Mouse (Mus musculus): ENCODE measurements at regions not wholly inside any gene's neighbourhood (a gene's known extent, or its start where the extent isn't known, plus 50 kb on each side); places are given as distances from the start of the nearest gene placed in this dataset.

DNA sequence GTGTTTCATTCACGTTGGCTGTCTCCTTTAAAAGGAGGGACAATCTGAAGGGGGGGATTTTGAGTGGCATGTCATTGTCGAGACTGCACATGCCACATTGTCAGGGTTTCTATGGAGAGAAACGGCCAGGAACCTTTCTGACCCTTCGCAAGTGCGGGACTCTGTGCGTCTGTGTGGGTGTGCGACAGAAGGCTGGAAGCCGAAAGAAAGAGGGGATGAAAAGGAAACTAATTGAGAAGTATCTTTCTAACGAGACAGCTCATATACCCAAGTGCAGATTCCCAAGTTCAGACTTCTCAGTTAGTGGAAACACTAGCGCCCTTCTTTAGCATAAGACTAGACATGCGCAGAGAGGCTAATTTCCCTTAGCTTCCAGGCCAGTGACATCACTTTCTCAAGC lies 421.4 kb downstream of the Gm10295 start:
- H3K27me3 ChIP-seq (ENCODE audit: control insufficient read depth, insufficient read depth, low read length, poor library complexity, severe bottlenecking), result no peaks in the 10 kb centered on the region
- no peaks in the 10 kb centered on the region for H3K9me3 ChIP-seq (replicated peaks; ENCODE audit: control insufficient read depth, insufficient read depth, low read length, poor library complexity, severe bottlenecking)
- H3K36me3 ChIP-seq (ENCODE audit: control insufficient read depth, insufficient read depth, low read length, poor library complexity, severe bottlenecking), result no peaks in the 10 kb centered on the region
- no peak for TF ChIP-seq EP300 (IDR thresholded peaks at IDR 0.05; ENCODE audit: insufficient read depth, low read depth, low read length)
- no peak for TF ChIP-seq POLR2A (IDR thresholded peaks at IDR 0.05; ENCODE audit: insufficient read depth, low read length)
- no peak for TF ChIP-seq CTCF (IDR thresholded peaks at IDR 0.05; ENCODE audit: low read depth, low read length)
- H3K4me3 ChIP-seq (ENCODE audit: low read depth, low read length), result no peak overlapping the region
- no peak overlapping the region for H3K27ac ChIP-seq (ENCODE audit: insufficient read depth, low read length)
- no peak overlapping the region for H3K9ac ChIP-seq (ENCODE audit: low read depth, poor library complexity, severe bottlenecking)
- H3K4me1 ChIP-seq (ENCODE audit: control insufficient read depth, insufficient read depth, low read length), result no peaks in the 10 kb centered on the region

DNA sequence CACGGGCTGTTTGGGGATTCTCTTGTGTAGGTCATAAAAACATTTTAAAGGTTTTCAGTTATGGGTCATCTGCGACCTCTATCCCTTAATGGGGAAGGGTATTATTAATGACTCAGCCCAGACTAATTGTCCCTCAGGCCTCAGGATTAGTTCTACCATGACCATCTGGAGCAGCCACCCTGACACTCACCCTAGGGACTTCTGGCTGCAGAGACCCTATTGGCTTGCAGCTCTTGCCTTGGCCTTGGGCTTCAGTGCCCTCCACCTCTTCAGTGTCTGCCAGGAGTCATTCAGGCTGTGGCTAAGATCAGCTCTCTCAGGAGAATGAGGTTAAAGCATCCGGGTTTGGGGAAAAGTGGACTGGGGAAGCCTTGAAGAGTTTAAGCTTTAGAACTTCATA lies 423.3 kb downstream of the Gm10295 start:
- Histone ChIP-seq H3K4me1 (ENCODE audit: control insufficient read depth, insufficient read depth, low read length) (no peaks in the 10 kb centered on the region), H3K9me3 (replicated peaks; ENCODE audit: control insufficient read depth, insufficient read depth, low read length, poor library complexity, severe bottlenecking) (no peaks in the 10 kb centered on the region), H3K36me3 (ENCODE audit: control insufficient read depth, insufficient read depth, low read length, poor library complexity, severe bottlenecking) (no peaks in the 10 kb centered on the region), H3K4me3 (ENCODE audit: low read depth, low read length) (no peak overlapping the region), H3K9ac (ENCODE audit: low read depth, poor library complexity, severe bottlenecking) (no peak overlapping the region), H3K27me3 (ENCODE audit: control insufficient read depth, insufficient read depth, low read length, poor library complexity, severe bottlenecking) (no peaks in the 10 kb centered on the region), H3K27ac (ENCODE audit: insufficient read depth, low read length) (no peak overlapping the region)
- TF ChIP-seq POLR2A (IDR thresholded peaks at IDR 0.05; ENCODE audit: insufficient read depth, low read length), result no peak
- no peak for TF ChIP-seq CTCF (IDR thresholded peaks at IDR 0.05; ENCODE audit: low read depth, low read length)

- no peak overlapping the region for H3K27ac ChIP-seq (ENCODE audit: insufficient read depth, low read length)
- H3K4me3 ChIP-seq (ENCODE audit: low read depth, low read length), result no peak overlapping the region
- no peaks in the 10 kb centered on the region for H3K9me3 ChIP-seq (replicated peaks; ENCODE audit: control insufficient read depth, insufficient read depth, low read length, poor library complexity, severe bottlenecking)
- TF ChIP-seq POLR2A (IDR thresholded peaks at IDR 0.05; ENCODE audit: insufficient read depth, low read length), result no peak
- H3K27me3 ChIP-seq (ENCODE audit: control insufficient read depth, insufficient read depth, low read length, poor library complexity, severe bottlenecking), result no peaks in the 10 kb centered on the region
- H3K4me1 ChIP-seq (ENCODE audit: control insufficient read depth, insufficient read depth, low read length), result no peaks in the 10 kb centered on the region
- no peaks in the 10 kb centered on the region for H3K36me3 ChIP-seq (ENCODE audit: control insufficient read depth, insufficient read depth, low read length, poor library complexity, severe bottlenecking)
- H3K9ac ChIP-seq (ENCODE audit: low read depth, poor library complexity, severe bottlenecking), result no peak overlapping the region
Observed at GRCm38 (mm10) chr7:70917016-70917415, 434.3 kb downstream of the Gm10295 start.

- Histone ChIP-seq H3K9ac (ENCODE audit: low read depth, poor library complexity, severe bottlenecking) (no peak overlapping the region), H3K9me3 (replicated peaks; ENCODE audit: control insufficient read depth, insufficient read depth, low read length, poor library complexity, severe bottlenecking) (no peaks in the 10 kb centered on the region), H3K4me3 (ENCODE audit: low read depth, low read length) (no peak overlapping the region), H3K27me3 (ENCODE audit: control insufficient read depth, insufficient read depth, low read length, poor library complexity, severe bottlenecking) (no peaks in the 10 kb centered on the region), H3K4me1 (ENCODE audit: control insufficient read depth, insufficient read depth, low read length) (no peaks in the 10 kb centered on the region), H3K27ac (ENCODE audit: insufficient read depth, low read length) (no peak overlapping the region), H3K36me3 (ENCODE audit: control insufficient read depth, insufficient read depth, low read length, poor library complexity, severe bottlenecking) (no peaks in the 10 kb centered on the region)
- no peak for TF ChIP-seq POLR2A (IDR thresholded peaks at IDR 0.05; ENCODE audit: insufficient read depth, low read length)
- TF ChIP-seq EP300 (IDR thresholded peaks at IDR 0.05; ENCODE audit: insufficient read depth, low read depth, low read length), result no peak
- no peak for TF ChIP-seq CTCF (IDR thresholded peaks at IDR 0.05; ENCODE audit: low read depth, low read length)
Observed at GRCm38 (mm10) chr7:70908921-70909320, 442.4 kb downstream of the Gm10295 start.

DNA sequence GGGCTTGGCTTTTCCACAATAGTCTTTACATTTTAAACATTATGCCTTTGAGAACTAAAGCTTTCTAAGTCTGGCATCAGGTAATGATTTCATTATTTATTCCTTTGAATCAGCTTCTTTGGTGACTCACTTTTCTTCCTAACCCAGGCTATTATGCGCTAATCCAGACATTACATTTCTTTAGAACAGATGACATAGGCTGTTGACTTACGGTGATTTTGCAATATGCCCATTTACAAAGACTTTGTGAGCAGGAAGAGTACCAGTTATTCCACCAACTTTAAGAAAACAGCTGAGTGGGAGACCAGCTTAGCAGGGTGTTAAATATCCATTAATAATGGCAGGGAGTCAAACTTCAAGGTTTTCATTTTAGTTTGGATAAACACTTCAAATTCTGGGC lies 459.6 kb downstream of the Gm10295 start:
- Histone ChIP-seq H3K36me3 (ENCODE audit: control insufficient read depth, insufficient read depth, low read length, poor library complexity, severe bottlenecking) (no peaks in the 10 kb centered on the region), H3K27me3 (ENCODE audit: control insufficient read depth, insufficient read depth, low read length, poor library complexity, severe bottlenecking) (no peaks in the 10 kb centered on the region), H3K9ac (ENCODE audit: low read depth, poor library complexity, severe bottlenecking) (no peak overlapping the region), H3K4me3 (ENCODE audit: low read depth, low read length) (no peak overlapping the region), H3K27ac (ENCODE audit: insufficient read depth, low read length) (no peak overlapping the region), H3K4me1 (ENCODE audit: control insufficient read depth, insufficient read depth, low read length) (no peaks in the 10 kb centered on the region), H3K9me3 (replicated peaks; ENCODE audit: control insufficient read depth, insufficient read depth, low read length, poor library complexity, severe bottlenecking) (no peaks in the 10 kb centered on the region)
- TF ChIP-seq POLR2A (IDR thresholded peaks at IDR 0.05; ENCODE audit: insufficient read depth, low read length), result no peak
- TF ChIP-seq EP300 (IDR thresholded peaks at IDR 0.05; ENCODE audit: insufficient read depth, low read depth, low read length), result no peak

DNA sequence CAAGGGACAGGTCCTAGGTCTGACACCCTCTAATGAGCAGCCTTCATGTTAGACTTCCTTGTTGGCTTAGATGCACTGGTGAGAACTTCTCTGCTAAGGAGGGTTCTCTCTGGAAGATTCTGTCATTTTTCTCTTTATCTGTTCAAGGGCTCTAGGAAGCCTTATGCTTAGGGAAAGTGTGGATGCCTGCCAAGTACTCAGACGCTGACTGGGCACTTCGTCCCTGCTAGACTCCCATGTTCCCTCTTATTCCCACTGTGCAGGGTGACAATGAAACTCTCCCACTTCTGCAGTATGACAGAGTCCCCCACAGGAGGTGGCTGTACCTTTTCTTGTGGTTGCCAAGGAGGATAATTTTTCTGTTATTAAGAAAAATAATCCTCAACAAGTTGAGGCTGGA lies 470.8 kb downstream of the Gm10295 start:
- Histone ChIP-seq H3K36me3 (ENCODE audit: control insufficient read depth, insufficient read depth, low read length, poor library complexity, severe bottlenecking) (no peaks in the 10 kb centered on the region), H3K9me3 (replicated peaks; ENCODE audit: control insufficient read depth, insufficient read depth, low read length, poor library complexity, severe bottlenecking) (no peaks in the 10 kb centered on the region), H3K27me3 (ENCODE audit: control insufficient read depth, insufficient read depth, low read length, poor library complexity, severe bottlenecking) (no peaks in the 10 kb centered on the region), H3K4me1 (ENCODE audit: control insufficient read depth, insufficient read depth, low read length) (no peaks in the 10 kb centered on the region), H3K27ac (ENCODE audit: insufficient read depth, low read length) (no peak overlapping the region), H3K4me3 (ENCODE audit: low read depth, low read length) (no peak overlapping the region), H3K9ac (ENCODE audit: low read depth, poor library complexity, severe bottlenecking) (no peak overlapping the region)
- TF ChIP-seq EP300 (IDR thresholded peaks at IDR 0.05; ENCODE audit: insufficient read depth, low read depth, low read length) (no peak), CTCF (IDR thresholded peaks at IDR 0.05; ENCODE audit: low read depth, low read length) (no peak), POLR2A (IDR thresholded peaks at IDR 0.05; ENCODE audit: insufficient read depth, low read length) (no peak)

Data from ES-Bruce4 (cell line).